Mouse (Mus musculus): ENCODE measurements around the gene Hist3h2ba. TPM values are rescaled to one million over a fixed set of nuclear protein-coding genes. Genes with fewer than 3 reads are reported as not detected.
A peak's percentile ranks its signal among the peaks of the same experiment; 100 is the strongest.

Gene Hist3h2ba
- total RNA-seq, 2 experiments from 2014 or later: 58.4 to 77.5 TPM

DNA sequence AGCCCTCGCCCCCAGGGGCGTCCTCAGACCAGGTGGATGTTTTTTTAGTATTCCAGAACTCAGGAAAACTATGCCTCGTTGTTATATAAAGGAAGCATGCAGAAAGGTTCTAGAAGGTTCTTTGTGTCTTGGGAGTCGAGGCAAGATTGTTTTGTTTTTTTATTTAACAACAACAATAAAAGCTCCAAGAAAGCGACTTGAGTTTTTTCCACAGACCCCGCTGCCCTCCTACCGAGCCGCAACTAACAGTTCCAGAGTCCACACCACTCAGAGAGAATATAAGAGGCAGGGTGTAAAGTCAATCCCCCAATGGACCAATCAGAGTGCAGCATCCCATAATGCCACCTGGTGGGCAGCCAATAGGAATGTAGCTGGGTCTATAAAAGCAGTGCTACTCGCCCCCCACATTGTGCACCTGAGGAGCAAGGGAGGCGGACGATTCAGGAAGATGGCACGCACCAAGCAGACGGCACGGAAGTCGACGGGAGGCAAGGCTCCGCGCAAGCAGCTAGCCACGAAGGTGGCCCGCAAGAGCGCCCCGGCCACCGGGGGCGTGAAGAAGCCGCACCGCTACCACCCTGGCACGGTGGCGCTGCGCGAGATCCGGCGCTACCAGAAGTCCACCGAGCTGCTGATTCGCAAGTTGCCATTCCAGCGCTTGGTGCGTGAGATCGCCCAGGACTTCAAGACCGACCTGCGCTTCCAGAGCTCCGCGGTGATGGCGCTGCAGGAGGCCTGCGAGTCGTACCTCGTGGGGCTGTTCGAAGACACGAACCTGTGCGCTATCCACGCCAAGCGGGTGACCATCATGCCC, 12.9 kb downstream of the Hist3h2ba start:
- no peak for DNase-seq (ENCODE audit: low spot score in 2 of 2)

DNA sequence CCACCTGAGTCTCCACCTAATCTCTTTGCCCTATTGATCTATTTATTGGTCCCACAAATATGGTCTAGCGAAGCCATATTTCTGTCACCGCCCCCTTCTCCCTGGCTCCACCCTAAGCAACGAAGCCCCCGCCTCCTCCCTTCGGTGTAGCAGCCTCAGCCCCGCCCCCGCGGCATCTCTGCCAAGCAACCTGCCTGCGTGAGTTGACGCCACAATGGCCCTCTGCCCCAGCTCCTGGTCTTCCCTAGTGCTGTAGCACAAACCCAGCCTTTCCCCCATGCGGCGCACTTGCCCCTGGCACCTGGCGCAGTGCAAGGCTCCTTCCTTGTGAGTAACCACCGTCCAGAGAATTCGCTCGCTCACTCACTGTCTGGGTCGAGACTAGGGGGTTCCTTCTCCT, 14.8 kb downstream of the Hist3h2ba start:
- no peak for DNase-seq (ENCODE audit: low spot score in 2 of 2)

DNA sequence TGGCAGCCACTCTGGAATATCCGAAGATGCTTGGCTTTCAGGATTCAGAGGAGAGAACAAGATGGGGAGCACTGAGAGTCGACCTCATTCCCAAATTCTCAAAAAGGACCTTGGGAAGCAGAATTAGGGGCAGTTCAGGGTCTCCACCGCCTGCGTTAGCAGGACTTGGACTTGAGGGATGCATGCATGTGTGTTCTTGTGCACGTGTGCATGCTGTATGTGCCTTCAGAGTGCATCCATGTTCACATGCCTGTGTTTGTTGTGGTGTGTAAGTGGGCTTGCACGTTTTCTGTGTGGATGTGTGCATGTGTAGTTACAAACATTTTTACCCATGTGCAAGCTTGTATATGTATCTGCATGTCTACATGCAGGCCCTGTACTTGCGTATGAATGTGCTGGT, 15.5 kb downstream of the Hist3h2ba start:
- no peak for DNase-seq (ENCODE audit: low spot score in 2 of 2)

DNA sequence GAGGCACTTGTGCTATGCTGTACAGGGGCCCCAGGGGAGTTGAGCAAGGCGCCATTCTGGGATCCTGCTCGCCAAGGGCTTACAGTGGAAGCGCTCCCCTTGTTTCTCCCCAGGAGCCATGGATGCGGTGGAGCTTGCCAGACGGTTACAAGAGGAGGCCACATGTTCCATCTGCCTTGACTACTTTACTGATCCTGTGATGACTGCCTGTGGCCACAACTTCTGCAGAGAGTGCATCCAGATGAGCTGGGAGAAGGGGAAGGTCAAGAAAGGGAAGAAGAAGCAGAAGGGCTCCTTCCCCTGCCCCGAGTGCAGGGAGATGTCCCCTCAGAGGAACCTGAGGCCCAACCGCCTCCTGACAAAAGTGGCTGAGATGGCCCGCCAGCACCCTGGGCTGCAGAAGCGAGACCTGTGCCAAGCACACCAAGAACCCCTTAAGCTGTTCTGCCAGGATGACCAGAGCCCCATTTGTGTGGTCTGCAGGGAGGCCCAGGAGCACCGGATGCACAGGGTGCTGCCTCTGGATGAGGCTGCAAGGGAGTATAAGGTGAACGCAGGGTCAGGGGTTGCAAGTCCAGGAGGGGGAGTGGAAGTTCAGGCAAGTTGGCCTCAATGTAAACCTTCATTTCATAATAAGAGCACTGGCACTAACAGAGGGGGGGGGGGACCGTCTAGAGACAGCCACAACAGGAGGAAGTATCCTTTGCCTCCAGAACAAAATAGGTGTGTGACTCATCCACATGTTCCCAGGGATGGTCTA, 16.5 kb downstream of the Hist3h2ba start:
- no peak for DNase-seq (ENCODE audit: low spot score in 2 of 2)

DNA sequence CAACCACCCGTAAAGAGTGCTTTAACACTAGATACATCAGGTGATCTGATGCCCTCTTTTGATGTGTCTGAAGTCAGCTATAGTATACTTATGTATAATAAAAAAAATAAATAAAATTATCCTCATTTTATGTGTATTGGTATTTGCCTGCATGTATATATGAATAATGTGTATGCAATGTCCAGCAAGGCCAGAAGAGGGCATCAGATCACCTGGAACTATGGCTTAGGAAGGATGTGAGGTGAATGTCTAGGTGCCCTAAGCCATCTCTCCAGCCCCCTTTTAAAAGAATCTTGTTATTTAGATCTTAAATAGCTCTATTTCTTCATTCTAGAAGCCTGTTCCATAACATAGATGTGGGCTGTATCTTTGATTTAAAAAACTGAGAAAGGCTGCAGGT, 18.6 kb downstream of the Hist3h2ba start:
- DNase-seq (ENCODE audit: low spot score in 2 of 2): no peak

DNA sequence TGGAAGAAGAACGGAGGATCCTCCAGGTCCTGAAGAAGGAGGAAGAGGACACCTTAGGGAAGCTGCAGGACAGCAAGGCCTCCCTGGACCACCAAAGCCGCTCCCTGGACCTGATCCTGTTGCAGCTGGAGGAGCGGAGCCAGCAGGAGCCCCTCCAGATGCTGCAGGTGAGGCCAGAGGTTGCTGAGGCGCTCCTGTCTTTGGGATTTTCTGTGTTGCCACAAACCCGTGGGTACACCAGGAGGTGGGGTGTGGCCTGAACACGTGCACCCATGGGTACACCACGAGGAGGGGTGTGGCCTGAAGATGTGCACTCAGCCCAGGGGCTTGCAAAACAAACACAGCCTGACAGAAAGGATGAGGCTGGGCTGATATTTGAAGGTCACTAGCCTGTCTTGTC, 19.8 kb downstream of the Hist3h2ba start:
- no peak for DNase-seq (ENCODE audit: low spot score in 2 of 2)

DNA sequence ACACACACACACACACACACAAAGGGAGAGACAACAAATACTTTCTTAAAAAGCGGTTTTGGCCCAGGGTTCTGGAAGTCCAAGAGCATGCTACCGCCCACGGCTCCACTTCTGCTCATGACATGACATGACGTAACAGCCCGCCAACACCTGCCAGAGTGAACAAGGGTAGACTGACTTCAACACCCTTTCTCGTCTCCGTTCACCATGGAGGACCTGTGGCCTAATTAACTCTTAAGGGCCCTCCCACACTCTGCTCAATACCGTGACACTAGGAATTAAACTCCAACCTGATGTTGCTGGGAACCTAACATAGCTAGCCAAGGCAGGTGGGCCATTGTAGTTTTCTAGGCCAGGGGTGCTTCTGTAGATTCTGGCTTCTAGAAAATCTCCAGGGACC, 20.3 kb downstream of the Hist3h2ba start:
- DNase-seq (ENCODE audit: low spot score in 2 of 2): no peak

DNA sequence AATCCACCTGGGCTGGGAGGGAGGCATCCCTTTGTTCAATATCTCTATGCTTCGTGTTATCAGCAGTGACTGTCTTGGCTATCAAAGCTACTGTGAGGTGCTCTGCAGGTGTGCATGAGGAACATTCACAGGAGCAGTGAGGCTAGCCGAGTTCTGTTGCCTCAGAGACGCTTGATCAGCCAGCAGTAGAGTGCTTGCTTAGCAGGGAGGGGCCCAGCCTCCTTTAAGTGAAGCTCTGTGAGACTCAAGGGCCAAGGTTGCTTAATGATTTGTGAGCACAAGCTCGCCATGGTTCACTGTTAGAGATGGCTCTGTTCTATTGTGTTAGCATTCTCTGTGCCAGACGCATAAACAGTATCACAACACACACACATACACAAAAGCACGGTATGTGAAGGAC, 20.9 kb downstream of the Hist3h2ba start:
- no peak for DNase-seq (ENCODE audit: low spot score in 2 of 2)

DNA sequence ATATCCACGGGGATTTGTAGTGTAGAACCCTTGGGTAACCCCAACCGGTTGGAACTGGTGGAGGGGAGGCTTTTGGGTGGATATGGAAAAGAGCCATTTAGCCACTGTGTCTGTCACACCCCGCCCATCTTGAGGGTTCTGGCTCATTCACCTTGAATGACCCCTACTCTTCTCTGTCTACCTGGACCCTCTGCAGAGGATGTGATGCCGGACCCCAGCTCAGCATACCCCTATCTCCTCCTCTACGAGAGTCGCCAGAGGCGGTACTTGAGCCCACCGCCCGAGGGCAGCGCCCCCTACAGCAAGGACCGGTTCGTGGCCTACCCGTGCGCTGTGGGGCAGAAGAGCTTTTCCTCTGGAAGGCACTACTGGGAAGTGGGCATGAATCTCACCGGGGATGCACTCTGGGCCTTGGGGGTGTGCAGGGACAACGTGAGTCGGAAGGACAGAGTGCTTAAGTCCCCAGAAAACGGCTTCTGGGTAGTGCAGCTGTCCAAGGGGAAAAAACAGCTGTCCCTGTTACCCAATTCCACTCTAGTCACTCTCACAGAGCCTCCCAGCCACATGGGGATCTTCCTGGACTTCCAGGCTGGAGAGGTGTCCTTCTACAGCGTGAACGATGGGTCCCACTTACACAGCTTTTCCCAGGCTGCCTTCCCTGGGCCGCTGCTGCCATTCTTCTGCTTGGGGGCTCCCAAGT, 22.3 kb downstream of the Hist3h2ba start:
- no peak for DNase-seq (ENCODE audit: low spot score in 2 of 2)

DNA sequence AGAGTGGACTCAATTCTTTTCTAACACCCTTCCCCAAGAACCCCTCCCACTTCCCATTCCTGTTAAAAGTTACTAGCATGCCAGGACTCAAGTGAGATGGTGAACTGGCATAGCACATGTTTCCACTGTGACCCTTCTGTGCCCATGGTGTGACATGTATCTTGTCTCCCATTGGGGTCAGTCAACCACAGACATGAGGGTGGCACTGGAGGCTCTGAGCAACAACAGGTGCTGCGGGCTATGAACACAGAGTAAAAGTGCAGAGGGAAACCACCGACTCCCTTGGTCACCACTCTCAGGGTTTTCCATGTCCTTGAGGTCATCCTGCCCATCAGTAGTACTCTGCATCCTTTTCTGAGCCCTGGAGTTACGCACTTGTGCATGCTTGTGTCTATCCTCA, 23.1 kb downstream of the Hist3h2ba start:
- DNase-seq (ENCODE audit: low spot score in 2 of 2): no peak

DNA sequence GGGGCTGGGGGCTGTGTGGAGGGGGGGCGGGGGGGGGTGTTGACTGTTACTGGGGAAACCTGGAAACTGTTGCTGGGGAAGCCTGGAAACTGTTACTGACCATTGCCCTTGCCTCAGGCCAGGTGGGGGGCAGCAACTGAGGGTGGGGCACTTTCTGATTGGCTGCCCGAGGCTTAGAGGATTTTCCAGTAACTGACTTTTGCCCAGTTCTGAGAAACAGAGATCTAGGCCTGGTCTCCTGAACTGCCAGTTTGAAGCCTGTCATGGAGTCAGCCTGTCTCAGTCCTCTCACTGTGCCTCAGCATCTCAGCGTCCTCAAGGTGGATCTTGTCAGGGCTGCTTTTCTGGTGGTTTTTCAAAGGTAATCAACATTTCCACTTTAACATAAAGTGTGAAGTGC, 25.7 kb downstream of the Hist3h2ba start:
- no peak for DNase-seq (ENCODE audit: low spot score in 2 of 2)

DNA sequence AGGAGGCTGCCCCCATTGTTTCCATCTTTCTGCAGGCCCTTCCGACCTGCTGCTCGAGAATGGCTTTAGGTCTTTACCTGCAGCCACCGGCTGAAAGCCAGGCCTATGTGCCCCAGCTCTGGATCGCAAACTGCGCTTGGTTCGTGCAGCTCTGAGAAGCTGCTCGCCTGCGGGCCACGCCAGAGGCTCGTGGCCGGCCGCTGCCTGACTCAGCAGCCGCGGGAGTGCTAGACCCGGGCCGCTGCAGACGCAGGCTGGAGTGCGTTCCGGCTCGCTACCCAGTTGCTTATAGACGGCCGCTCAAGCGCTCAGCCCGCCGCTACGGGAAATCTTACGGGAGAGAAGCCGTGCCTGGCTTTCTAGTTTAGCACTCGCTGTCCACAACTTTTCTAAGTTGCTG, 28.4 kb downstream of the Hist3h2ba start:
- no peak for DNase-seq (ENCODE audit: low spot score in 2 of 2)

DNA sequence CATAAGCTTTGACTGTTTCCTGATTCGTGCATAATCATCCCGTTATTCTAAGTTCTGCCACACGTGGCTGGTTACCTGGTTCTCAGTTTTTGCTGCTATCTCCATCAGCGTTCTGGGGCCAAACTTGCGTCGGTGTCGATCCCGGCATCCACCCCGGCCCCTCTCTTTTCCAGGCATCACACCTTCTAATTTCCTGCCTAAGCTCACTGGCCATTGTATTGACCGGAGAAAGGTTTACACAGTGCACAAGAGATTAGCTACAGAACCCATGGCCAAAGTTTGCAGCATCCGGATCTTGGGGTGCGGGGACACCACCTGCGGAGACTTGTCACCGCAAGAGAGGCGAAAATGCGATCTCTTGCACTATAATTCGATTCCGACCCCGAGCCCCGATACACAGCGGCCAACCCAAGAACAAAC, 28.9 kb downstream of the Hist3h2ba start:
- DNase-seq (ENCODE audit: low spot score in 2 of 2): no peak

DNA sequence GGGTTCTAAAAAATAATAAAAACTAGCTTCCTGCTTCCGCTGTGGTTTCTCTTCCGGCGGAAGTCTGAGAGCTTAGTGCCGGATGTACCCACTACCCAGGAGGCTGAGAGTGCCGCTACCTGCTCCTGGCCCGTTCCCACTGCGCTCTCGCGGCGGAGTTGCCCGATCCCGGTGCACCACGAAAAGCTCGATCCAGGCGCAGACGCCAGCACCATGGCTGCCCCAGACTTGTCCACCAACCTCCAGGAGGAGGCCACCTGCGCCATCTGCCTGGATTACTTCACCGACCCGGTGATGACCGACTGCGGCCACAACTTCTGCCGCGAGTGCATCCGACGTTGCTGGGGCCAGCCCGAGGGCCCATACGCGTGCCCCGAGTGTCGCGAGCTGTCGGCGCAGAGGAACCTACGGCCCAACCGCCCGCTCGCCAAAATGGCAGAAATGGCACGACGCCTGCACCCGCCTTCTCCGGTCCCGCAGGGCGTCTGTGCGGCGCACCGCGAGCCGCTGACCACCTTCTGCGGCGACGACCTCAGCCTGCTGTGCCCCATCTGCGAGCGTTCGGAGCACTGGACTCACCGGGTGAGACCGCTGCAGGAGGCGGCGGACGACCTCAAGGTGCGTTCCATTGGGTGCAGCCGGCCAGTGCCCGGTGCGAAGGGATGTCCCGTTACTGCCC, 29.4 kb downstream of the Hist3h2ba start, which contains the start of gene Trim11:
Trim11 (plus strand) TSS at position 67 of the 679 bp plus-strand sequence.
- DNase-seq (ENCODE audit: low spot score in 2 of 2): peak in 1 of 2 experiments; percentile 21

DNA sequence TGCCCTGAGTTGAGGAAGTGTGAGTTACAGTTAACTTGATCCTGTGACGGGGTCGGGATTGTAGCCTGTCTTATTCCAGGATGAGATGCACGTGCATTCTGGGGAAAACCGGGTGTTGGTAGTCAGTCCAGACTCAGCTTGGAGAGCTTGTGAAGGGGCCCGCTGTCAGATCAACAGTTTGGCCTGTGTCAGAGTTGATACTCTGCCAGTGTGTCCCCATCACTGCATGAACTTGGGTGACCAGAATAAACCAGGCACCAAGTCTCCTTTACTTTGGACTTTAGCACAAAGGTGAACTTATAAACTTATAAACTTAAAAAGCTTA, 29.9 kb downstream of the Hist3h2ba start:
- DNase-seq (ENCODE audit: low spot score in 2 of 2): no peak

DNA sequence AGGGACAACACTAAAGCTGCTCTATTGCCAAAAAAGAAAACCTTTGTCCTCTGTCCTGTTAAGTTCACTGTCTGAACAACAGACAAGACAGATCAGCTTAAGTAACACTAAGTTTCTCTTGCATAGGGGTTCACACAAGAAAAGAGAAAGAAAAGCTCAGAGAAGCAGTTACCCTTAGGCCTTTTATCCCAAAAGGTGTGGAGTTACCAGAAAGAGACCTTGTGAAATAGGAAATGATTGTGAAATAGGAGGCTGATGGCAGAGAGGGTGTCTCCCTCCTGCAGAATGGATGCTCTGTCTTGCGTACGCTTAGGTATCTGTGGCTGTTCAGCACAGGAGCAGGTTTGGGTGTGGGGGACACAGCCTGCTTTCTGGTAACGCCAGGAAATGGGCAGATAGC, 30.5 kb downstream of the Hist3h2ba start:
- no peak for DNase-seq (ENCODE audit: low spot score in 2 of 2)

DNA sequence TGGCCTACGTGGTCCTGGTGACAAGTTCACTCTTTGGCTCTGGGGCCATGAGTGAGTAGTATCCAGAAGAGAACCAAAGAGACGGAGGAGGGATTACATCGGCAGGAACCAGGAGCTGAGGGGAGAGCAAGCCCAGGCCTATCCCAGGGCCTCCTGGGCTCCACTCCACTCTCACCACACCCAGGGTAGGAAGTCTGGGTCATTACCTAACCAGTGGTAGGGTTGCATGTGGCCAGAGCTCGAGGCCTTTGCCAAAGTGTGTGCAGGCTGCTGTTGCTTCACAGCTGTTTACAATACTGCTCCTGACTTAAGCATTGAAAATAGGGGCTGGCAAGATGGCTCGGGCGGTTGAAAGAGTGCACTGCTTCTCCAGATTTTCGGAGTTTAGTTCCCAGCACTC, 30.9 kb downstream of the Hist3h2ba start:
- no peak for DNase-seq (ENCODE audit: low spot score in 2 of 2)

DNA sequence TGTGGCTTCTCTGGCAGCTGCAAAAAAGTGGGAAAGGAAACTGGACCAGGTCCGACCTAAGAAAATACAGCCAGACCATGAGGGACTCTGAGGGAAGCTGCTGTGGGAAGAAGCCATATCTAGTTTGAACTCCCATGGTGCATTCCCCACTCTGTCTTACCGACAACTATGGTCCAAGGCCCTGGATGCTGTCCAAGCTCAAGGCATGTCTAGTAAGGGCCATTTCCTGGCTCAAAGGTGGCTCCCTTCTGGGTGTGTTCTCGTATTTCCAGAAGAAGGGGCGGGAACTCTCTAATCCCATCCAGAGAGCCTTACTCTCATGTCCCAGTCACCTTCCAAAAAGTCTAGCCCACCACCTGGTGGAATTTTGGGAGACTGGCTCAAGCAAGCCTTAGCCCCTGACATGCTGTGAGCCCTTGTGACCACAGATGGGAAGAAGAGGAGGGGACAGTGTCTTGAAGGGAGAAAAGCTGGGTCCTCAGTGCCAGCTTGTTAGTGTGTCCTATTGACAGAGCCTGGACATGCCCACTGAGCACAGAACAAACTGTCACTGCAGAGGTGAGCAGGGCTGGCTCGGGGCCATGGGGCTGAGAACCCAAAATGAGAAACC, 31.8 kb downstream of the Hist3h2ba start:
- no peak for DNase-seq (ENCODE audit: low spot score in 2 of 2)

DNA sequence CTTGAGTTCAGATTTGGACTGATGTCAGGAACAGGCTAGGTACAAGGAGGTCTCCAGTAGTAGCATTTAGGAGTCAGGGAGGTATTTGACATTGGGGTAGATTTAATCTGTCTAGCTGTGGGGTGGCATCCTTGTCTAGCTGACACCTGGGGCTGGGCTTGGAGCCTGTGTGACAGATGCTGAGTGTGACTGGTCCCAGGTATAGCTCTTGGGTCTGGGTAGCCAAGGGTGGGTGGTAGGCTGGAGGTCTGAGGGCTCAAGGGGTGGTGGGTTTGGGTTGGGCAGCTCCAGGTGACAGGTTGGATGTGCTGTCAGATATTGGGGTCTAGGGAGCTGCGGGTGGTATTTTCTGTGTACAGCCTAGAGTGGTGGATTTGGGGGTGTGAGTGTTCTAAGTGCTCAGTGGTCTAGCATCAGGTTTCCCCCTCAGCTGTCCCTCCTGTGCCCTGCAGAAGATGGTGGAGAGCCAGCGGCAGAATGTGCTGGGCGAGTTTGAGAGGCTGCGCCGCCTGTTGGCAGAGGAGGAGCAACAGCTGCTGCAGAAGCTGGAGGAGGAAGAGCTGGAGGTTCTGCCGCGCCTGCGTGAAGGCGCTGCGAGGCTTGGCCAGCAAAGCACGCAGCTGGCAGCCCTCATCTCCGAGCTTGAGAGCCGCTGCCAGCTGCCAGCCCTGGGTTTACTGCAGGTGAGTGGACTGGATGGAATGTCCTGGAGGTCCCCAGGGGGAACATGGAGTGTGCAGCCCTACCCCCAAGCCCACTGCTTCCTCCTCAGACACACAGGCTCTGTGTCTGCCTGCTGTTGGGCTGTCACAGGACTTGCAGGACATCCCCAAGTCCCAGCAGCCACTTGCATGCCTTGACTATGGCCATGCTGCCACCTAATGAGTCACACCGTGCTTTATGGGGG, 33.1 kb downstream of the Hist3h2ba start:
- no peak for DNase-seq (ENCODE audit: low spot score in 2 of 2)

Data from adrenal gland, postnatal 4 days (tissue).